Mouse (Mus musculus) kidney, embryonic 16.5 days (tissue): ENCODE data around the gene Ckap4. TPM values are rescaled to one million over a fixed set of nuclear protein-coding genes. Genes with fewer than 3 reads are reported as not detected.

Source experiments
- ATAC-seq: fragments of 200-750 bp; cut with Nextera tagmentation; 2 replicates; pipeline ENCODE4 v1.8.0; 2017; ENCODE audit warnings: moderate TSS enrichment; ENCODE audit not compliant: low FRiP score, low TSS enrichment
- H3K27ac ChIP-seq: fragments of 300-500 bp; sonication (generic); 2 replicates; pipeline ENCODE4 v1.5.1; 2014; ENCODE audit warnings: low read length
- H3K27me3 ChIP-seq: fragments of 300-500 bp; sonication (generic); 2 replicates; pipeline ENCODE4 v1.6.1; 2014; ENCODE audit warnings: low read length, control low read depth, mixed read lengths; ENCODE audit not compliant: insufficient read depth
- H3K36me3 ChIP-seq: fragments of 300-500 bp; sonication (generic); 2 replicates; pipeline ENCODE4 v1.6.1; 2014; ENCODE audit warnings: low read length, control low read depth, mixed read lengths; ENCODE audit not compliant: insufficient read depth
- H3K4me1 ChIP-seq: fragments of 300-500 bp; sonication (generic); 2 replicates; pipeline ENCODE4 v1.6.1; 2014; ENCODE audit warnings: low read length, control low read depth, mixed read lengths; ENCODE audit not compliant: insufficient read depth
- H3K4me2 ChIP-seq: fragments of 300-500 bp; sonication (generic); replicated peaks from 2 replicates; pipeline ENCODE4 v1.6.1; 2014; ENCODE audit warnings: low read depth, low read length
- H3K4me3 ChIP-seq: fragments of 300-500 bp; sonication (generic); 2 replicates; pipeline ENCODE4 v1.5.1; 2014; ENCODE audit warnings: mild to moderate bottlenecking, low read length
- H3K9ac ChIP-seq: fragments of 300-500 bp; sonication (generic); replicated peaks from 2 replicates; pipeline ENCODE4 v1.6.1; 2014; ENCODE audit warnings: low read length
- H3K9me3 ChIP-seq: fragments of 300-500 bp; sonication (generic); 2 replicates; pipeline ENCODE4 v1.6.1; 2016; ENCODE audit warnings: low read length, control low read depth
- WGBS: fragments of 180-500 bp; shearing (Covaris S2); extraction: QIAGEN DNeasy Blood & Tissue Kit; methylation state at CpG from one replicate; pipeline ENCODE4 v1.1.7; 2014; 5-methylcytosine and 5-hydroxymethylcytosine counted together
- polyA plus RNA-seq: library from polyadenylated mRNA; unstranded; fragments of >200 nt; fragmentation: Nextera tagmentation; extraction: Ambion mirVana; gene quantifications from 2 replicates; pipeline ENCODE4 v1.2.1, GENCODE M21; 2015

Ckap4 gene
- polyA plus RNA-seq, 1 experiment from 2014 or later = 72.4 TPM

- 90% methylated on average over 3 of the region's 3 CpGs for WGBS
- Histone ChIP-seq H3K9me3 (no peaks in the 10 kb centered on the region; the same call in 1 of the 2 replicates), H3K27me3 (no peaks in the 10 kb centered on the region), H3K36me3 (no peaks in the 10 kb centered on the region), H3K4me1 (0 out of 2 replicates have a peak, but pooled peaks cover 4% of the 10 kb centered on the region), H3K4me2 (no peak overlapping the region), H3K9ac (no peak overlapping the region), H3K27ac (no peak overlapping the region), H3K4me3 (no peak overlapping the region)
- ATAC-seq = no peak
Measured at GRCm38 (mm10) chr10:84551846-84552245, 18.0 kb upstream of the Ckap4 start.

GRCm38 (mm10) chr10:84549920-84550293 is 16.0 kb upstream of the Ckap4 start:
- H3K27me3 ChIP-seq = no peaks in the 10 kb centered on the region
- no peak overlapping the region for H3K4me3 ChIP-seq
- no peaks in the 10 kb centered on the region for H3K36me3 ChIP-seq
- H3K4me2 ChIP-seq = no peak overlapping the region
- no peak for ATAC-seq
- no peaks in the 10 kb centered on the region; the same call in 1 of the 2 replicates for H3K9me3 ChIP-seq
- no peak overlapping the region for H3K27ac ChIP-seq
- no peak overlapping the region for H3K9ac ChIP-seq
- 81% methylated on average over 10 of the region's 10 CpGs for WGBS
- H3K4me1 ChIP-seq = peaks cover 8% of the 10 kb centered on the region; the same call in 1 of the 2 replicates

GRCm38 (mm10) chr10:84549146-84549919 is 15.5 kb upstream of the Ckap4 start:
- Histone ChIP-seq H3K4me1 (peaks cover 5% of the 10 kb centered on the region; the same call in 1 of the 2 replicates), H3K4me2 (no peak overlapping the region), H3K27me3 (no peaks in the 10 kb centered on the region), H3K9me3 (no peaks in the 10 kb centered on the region; the same call in 1 of the 2 replicates), H3K9ac (no peak overlapping the region), H3K27ac (no peak overlapping the region), H3K4me3 (no peak overlapping the region), H3K36me3 (no peaks in the 10 kb centered on the region)
- WGBS = 80% methylated on average over 17 of the region's 17 CpGs
- ATAC-seq = no peak

GRCm38 (mm10) chr10:84544841-84545610 is 11.2 kb upstream of the Ckap4 start:
- H3K4me2 ChIP-seq = no peak overlapping the region
- H3K27me3 ChIP-seq = no peaks in the 10 kb centered on the region
- H3K4me3 ChIP-seq = no peak overlapping the region
- H3K36me3 ChIP-seq = no peaks in the 10 kb centered on the region
- ATAC-seq = no peak
- no peak overlapping the region for H3K27ac ChIP-seq
- no peak overlapping the region for H3K9ac ChIP-seq
- H3K4me1 ChIP-seq = peaks cover 5% of the 10 kb centered on the region; the same call in 1 of the 2 replicates
- no peaks in the 10 kb centered on the region for H3K9me3 ChIP-seq
- 46% methylated on average over 7 of the region's 7 CpGs for WGBS

- Histone ChIP-seq H3K36me3 (no peaks in the 10 kb centered on the region), H3K4me1 (peaks cover 5% of the 10 kb centered on the region; the same call in 1 of the 2 replicates), H3K4me2 (no peak overlapping the region), H3K9me3 (no peaks in the 10 kb centered on the region), H3K9ac (no peak overlapping the region), H3K27ac (no peak overlapping the region), H3K27me3 (no peaks in the 10 kb centered on the region), H3K4me3 (no peak overlapping the region)
- ATAC-seq = no peak
- WGBS = 76% methylated on average over 11 of the region's 11 CpGs
Measured at GRCm38 (mm10) chr10:84542802-84543658, 9.2 kb upstream of the Ckap4 start.

GRCm38 (mm10) chr10:84539651-84540050 is 5.8 kb upstream of the Ckap4 start:
- Histone ChIP-seq H3K27ac (no peak overlapping the region), H3K4me1 (peaks cover 6% of the 10 kb centered on the region), H3K9me3 (no peaks in the 10 kb centered on the region), H3K9ac (no peak overlapping the region), H3K27me3 (no peaks in the 10 kb centered on the region), H3K4me3 (no peak overlapping the region), H3K36me3 (no peaks in the 10 kb centered on the region), H3K4me2 (no peak overlapping the region)
- ATAC-seq = no peak; the same call in 1 of the 2 replicates
- WGBS = 92% methylated on average over 6 of the region's 6 CpGs

GRCm38 (mm10) chr10:84535859-84536258 is 2.0 kb upstream of the Ckap4 start:
- H3K4me3 ChIP-seq = no peak overlapping the region
- H3K9ac ChIP-seq = no peak overlapping the region
- no peaks in the 10 kb centered on the region for H3K9me3 ChIP-seq
- H3K27ac ChIP-seq = no peak overlapping the region
- no peaks in the 10 kb centered on the region for H3K27me3 ChIP-seq
- H3K36me3 ChIP-seq = no peaks in the 10 kb centered on the region
- no peak for ATAC-seq
- peaks cover 30% of the 10 kb centered on the region for H3K4me1 ChIP-seq
- WGBS = 27% methylated on average over 4 of the region's 4 CpGs
- H3K4me2 ChIP-seq = no peak overlapping the region

GRCm38 (mm10) chr10:84535458-84535857 is 1.6 kb upstream of the Ckap4 start:
- 77% methylated on average over 5 of the region's 5 CpGs for WGBS
- Histone ChIP-seq H3K27me3 (no peaks in the 10 kb centered on the region), H3K4me3 (no peak overlapping the region), H3K9ac (no peak overlapping the region), H3K4me1 (peaks cover 33% of the 10 kb centered on the region), H3K36me3 (no peaks in the 10 kb centered on the region), H3K4me2 (no peak overlapping the region), H3K9me3 (no peaks in the 10 kb centered on the region), H3K27ac (no peak overlapping the region)
- ATAC-seq = no peak
